Mouse (Mus musculus) embryo, embryonic 11.5 days (tissue): ENCODE data around the gene Olfr503.
"Not testable (repeated sequence)": the region's sequence is repeated elsewhere in the genome, so short reads cannot be mapped to it uniquely, and the experiment has no call there.

Experiments
- DNase-seq: peaks from one replicate; pipeline ENCODE4 v3.0.0-alpha.2; 2012; ENCODE audit warnings: low read depth, low spot score

The Olfr503 gene

GRCm38 (mm10) chr7:108544227-108544626 lies at the start of gene Olfr503:
TSS of gene Olfr503 (plus strand) at chr7:108544527.
- DNase-seq, result not testable (repeated sequence)

- no peak for DNase-seq
These were observed 19.4 kb upstream of the Olfr503 start, which contains the start of gene Olfr502 for GRCm38 (mm10) chr7:108524965-108525364. TSS of gene Olfr502 (minus strand) at chr7:108525065.

GRCm38 (mm10) chr7:108542416-108542815 lies 1.9 kb upstream of the Olfr503 start:
- DNase-seq, result no peak

GRCm38 (mm10) chr7:108565693-108566092 lies 21.4 kb downstream of the Olfr503 start, which contains the start of gene Olfr504:
TSS of gene Olfr504 (minus strand) at chr7:108565793.
- no peak for DNase-seq

- no peak for DNase-seq
These were observed 45.5 kb downstream of the Olfr503 start for GRCm38 (mm10) chr7:108589797-108590196.
